Mouse (Mus musculus) hindbrain, embryonic 11.5 days (tissue): ENCODE data around the gene Mvk. TPM values are rescaled to one million over a fixed set of nuclear protein-coding genes. Genes with fewer than 3 reads are reported as not detected.

Source experiments
- ATAC-seq: fragments of 200-750 bp; cut with Nextera tagmentation; 2 replicates; pipeline ENCODE4 v1.8.0; 2017; ENCODE audit warnings: mild to moderate bottlenecking, moderate TSS enrichment, moderate library complexity; ENCODE audit not compliant: low FRiP score
- DNase-seq: peaks from one replicate; pipeline ENCODE4 v3.0.0-alpha.2; 2015; ENCODE audit warnings: low spot score
- H3K27ac ChIP-seq: fragments of 300-500 bp; sonication (generic); 2 replicates; pipeline ENCODE4 v1.5.1; 2014; ENCODE audit warnings: mild to moderate bottlenecking, low read depth, low read length
- H3K27me3 ChIP-seq: fragments of 300-500 bp; sonication (generic); 2 replicates; pipeline ENCODE4 v1.6.1; 2014; ENCODE audit warnings: mild to moderate bottlenecking, low read length, moderate library complexity, mixed read lengths; ENCODE audit not compliant: control insufficient read depth, insufficient read depth
- H3K36me3 ChIP-seq: fragments of 300-500 bp; sonication (generic); 2 replicates; pipeline ENCODE4 v1.6.1; 2014; ENCODE audit warnings: mild to moderate bottlenecking, low read length, moderate library complexity, mixed read lengths; ENCODE audit not compliant: control insufficient read depth, insufficient read depth
- H3K4me1 ChIP-seq: fragments of 300-500 bp; sonication (generic); replicated peaks from 2 replicates; pipeline ENCODE4 v1.6.1; 2014; ENCODE audit warnings: low read length, mixed read lengths; ENCODE audit not compliant: control insufficient read depth, insufficient read depth
- H3K4me2 ChIP-seq: fragments of 300-500 bp; sonication (generic); replicated peaks from 2 replicates; pipeline ENCODE4 v1.6.1; 2014; ENCODE audit warnings: mild to moderate bottlenecking, low read depth, low read length
- H3K4me3 ChIP-seq: fragments of 300-500 bp; sonication (generic); 2 replicates; pipeline ENCODE4 v1.5.1; 2014; ENCODE audit warnings: low read depth, low read length
- H3K9ac ChIP-seq: fragments of 300-500 bp; sonication (generic); 2 replicates; pipeline ENCODE4 v1.6.1; 2014; ENCODE audit warnings: low read depth, low read length
- H3K9me3 ChIP-seq: fragments of 300-500 bp; sonication (generic); 2 replicates; pipeline ENCODE4 v1.6.1; 2016; ENCODE audit warnings: low read length; ENCODE audit not compliant: control insufficient read depth
- WGBS: fragments of 180-500 bp; shearing (Covaris S2); extraction: QIAGEN DNeasy Blood & Tissue Kit; methylation state at CpG from one replicate; pipeline ENCODE4 v1.1.7; 2014; 5-methylcytosine and 5-hydroxymethylcytosine counted together
- polyA plus RNA-seq: library from polyadenylated mRNA; unstranded; fragments of >200 nt; fragmentation: Nextera tagmentation; extraction: Ambion mirVana; gene quantifications from 2 replicates; pipeline ENCODE4 v1.2.1, GENCODE M21; 2014

Gene Mvk
- polyA plus RNA-seq, 1 experiment from 2014 or later = 61.1 TPM

- DNase-seq (peak; percentile 51), ATAC-seq (peak; percentile 58; the same call in 1 of the 2 replicates)
- H3K4me1 ChIP-seq = peaks cover 14% of the 10 kb centered on the region; the same call in 1 of the 2 replicates
- no peak overlapping the region for H3K4me2 ChIP-seq
- no peak overlapping the region for H3K4me3 ChIP-seq
- H3K27me3 ChIP-seq = peaks cover 5% of the 10 kb centered on the region; the same call in 1 of the 2 replicates
- no peak overlapping the region for H3K9ac ChIP-seq
- no peaks in the 10 kb centered on the region for H3K9me3 ChIP-seq
- WGBS = 47% methylated on average over 7 of the region's 7 CpGs
- H3K36me3 ChIP-seq = no peaks in the 10 kb centered on the region
- H3K27ac ChIP-seq = no peak overlapping the region
Measured at GRCm38 (mm10) chr5:114509461-114509860, 65.4 kb downstream of the Mvk start.

Other genes with a start within 250 kb of the Mvk start
- gene Foxn4, start 170.5 kb upstream of the Mvk start, polyA plus RNA-seq = 3.0 and 3.4 TPM in 2 replicates
- gene Myo1h, start 155.1 kb upstream of the Mvk start, polyA plus RNA-seq = 0.59 and 0.96 TPM in 2 replicates
- 104 and 115 TPM in 2 replicates for gene Kctd10, start 63.8 kb upstream of the Mvk start, polyA plus RNA-seq
- gene Ube3b, start 63.7 kb upstream of the Mvk start, polyA plus RNA-seq = 37.3 and 48.0 TPM in 2 replicates
- 20.3 and 23.4 TPM in 2 replicates for gene Mmab, start 209 bp upstream of the Mvk start, polyA plus RNA-seq
- 4.8 and 6.5 TPM in 2 replicates for gene Fam222a, start 123.7 kb downstream of the Mvk start, polyA plus RNA-seq
- 0.38 and 0.85 TPM in 2 replicates for gene Trpv4, start 214.2 kb downstream of the Mvk start, polyA plus RNA-seq
- gene Gltp, start 246.7 kb downstream of the Mvk start, polyA plus RNA-seq = 62.6 and 64.4 TPM in 2 replicates